Mouse (Mus musculus) kidney, postnatal 4 days (tissue): ENCODE results near the gene Exoc3l4.

Experiments used
- DNase-seq, 2 experiments: peaks; one replicate each; pipeline ENCODE4 v3.0.0; 2021; ENCODE audit warnings: mixed read lengths in 2 of 2

The Exoc3l4 gene

DNA sequence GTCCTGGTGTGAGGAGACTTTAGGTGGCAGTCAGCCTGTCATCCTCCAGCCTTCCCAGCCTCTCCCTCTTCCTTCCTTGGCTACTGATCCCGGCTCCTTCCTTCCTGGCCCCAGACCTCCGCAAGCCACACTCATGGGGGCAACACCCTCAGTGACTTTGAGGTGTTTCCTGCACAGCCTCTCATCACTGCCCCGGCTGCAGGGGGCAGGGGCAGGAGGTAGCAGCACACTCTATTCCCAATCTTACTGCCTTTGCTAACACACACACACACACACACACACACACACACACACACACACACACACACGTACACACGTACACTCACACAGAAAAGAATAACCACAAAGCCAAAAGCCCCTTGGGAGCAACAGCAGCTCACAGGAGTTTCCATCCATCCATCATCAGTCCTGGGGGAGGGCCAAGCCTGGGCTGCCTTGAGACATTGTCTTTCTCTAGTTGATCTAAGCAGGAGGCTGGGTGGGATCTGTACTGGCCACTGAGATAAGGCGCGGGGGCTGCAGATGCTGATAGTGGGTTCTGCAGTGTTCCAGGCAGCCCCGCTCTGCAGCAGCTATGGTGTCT is 18.0 kb downstream of the Exoc3l4 start:
- peak; percentile 63 to 76 for DNase-seq

DNA sequence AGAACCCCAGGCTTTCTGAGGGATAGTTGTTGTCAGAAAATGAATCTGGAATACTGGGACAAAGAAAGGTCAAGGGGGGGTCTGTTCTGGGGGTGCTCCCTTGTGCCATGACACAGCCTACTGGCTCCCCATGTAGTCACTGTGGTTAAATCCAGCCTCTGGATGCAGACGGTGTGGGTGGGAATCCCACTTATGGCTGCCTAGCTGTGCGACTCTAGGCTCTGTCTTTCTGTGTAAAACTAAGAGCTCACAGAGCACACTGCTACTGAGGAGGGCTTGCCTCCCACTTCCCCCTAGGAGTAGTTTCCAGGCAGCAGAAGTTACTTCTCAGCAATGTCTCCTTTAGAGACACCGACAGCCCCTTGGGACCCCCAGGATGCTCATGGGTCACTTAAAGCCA is 19.4 kb downstream of the Exoc3l4 start:
- DNase-seq = no peak

DNA sequence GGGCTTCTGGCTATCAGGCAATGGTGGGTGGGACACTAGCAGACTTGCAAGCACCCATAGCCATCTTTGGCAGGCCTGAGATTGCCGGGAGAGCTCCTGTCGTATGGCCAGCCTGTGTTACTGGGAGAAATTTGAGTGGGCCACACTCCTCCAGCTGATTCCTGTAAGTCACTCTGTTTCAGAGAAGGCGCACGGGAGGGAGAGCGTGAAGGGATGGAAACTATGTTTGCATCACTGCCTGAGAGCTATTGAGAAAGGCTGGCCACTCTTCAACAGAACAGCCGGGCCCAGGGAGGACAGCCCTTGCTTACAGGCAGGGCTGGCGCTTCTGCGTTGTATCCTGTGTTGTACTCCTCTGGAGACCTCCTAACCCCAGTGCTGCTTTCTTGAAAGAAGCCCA is 19.8 kb downstream of the Exoc3l4 start:
- DNase-seq = peak in 1 of 2 experiments; percentile 62

DNA sequence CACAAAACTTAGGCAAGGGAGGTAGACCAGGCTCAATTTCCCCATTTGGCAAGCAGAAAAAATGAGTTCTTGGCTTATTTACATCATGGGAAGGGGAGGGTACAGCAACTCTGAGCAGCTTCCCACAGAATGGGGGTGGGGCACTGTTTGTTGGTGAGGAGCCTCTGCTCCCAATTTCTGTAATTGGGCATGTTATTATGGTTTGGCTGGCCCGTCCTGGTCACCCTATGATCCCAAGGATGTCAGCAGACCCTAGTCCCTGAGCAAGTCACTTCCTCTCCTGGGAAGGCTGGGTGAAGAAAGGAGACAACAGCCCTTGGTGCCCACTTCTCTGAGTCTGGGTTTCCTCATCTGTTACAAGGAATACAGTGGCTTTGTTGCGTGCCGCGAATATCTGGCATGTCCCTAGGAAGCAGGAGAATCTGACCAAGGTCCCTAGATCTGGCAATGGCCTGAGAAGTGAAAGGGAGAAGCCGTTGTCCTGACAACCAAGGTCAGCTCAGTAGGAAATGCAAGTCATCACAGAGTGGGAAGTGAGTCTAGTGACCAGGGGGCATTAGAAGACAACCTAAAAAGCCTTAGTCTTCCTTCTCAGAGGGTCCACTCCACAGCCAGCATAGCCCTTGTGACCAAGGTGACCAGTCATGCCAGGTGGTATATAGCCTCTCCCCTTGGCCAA is 20.5 kb downstream of the Exoc3l4 start:
- DNase-seq = no peak

DNA sequence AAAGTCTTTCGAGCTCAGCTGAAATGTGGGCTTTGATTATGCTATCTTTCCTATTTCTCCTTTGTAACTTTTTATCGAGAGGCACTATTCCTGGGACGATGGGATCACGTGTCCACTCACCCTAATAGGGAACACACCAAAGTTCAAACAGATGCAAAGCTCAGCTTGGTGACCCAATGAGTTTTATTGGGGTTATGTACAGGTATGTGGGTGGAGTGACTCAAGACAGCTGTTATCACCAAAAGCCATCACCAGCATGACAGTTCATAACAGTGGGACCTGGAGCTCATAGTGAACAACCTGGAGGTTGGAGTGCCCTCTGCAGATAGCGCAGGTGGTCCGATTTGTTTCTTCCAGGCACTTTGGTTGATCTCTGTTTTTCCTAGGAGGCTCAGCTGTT is 22.0 kb downstream of the Exoc3l4 start:
- DNase-seq = no peak

DNA sequence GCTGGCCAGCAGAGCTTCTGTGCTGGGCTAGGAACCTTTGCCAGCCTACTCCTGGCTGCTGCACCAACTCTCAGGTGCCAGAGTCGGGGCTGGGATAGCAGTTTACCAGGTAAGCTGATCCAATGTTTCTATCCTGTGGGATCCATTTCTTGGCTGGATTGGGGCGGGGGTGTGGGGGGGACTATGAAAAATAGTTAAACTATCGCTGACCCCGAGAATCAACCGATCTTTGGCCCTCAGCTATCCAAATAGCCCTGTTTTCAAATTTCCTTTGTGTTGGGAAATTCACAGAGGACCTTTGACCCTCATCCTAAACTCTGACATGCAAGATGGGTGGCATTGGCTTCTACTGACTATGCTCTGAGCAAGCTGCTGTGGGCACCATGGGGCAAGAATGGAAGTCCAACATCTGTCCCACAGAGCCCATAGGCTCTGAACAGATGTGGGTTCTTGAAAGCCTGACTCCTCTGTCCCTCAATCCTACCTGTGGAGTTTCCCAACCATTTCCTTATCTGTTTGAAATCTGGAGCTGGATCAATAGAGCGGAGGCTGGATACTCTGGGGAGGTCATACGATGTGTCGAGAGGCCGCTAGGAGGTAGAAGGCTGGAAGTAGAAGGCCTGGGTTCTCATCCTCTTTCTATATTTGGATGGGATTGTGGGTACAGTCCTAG is 24.0 kb downstream of the Exoc3l4 start:
- no peak for DNase-seq

DNA sequence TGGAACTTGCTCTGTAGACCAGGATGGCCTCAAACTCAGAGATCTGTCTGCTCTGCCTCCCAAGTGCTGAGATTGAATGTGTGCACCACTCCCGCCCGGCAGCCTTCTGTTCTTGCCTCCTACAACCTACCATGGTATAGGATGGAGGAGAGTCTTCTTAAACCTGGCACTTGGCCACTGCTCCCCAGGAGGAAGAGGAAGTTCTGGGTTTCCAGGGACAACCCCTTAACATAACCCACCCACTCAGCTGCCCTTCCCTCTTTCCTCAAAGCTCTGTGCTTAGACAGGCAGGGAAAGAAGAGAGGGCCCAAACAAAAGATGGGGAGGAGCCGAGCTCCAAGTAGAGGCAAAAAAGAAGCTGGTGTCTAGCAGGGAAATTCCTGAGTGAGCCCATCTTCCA is 24.7 kb downstream of the Exoc3l4 start:
- no peak for DNase-seq

DNA sequence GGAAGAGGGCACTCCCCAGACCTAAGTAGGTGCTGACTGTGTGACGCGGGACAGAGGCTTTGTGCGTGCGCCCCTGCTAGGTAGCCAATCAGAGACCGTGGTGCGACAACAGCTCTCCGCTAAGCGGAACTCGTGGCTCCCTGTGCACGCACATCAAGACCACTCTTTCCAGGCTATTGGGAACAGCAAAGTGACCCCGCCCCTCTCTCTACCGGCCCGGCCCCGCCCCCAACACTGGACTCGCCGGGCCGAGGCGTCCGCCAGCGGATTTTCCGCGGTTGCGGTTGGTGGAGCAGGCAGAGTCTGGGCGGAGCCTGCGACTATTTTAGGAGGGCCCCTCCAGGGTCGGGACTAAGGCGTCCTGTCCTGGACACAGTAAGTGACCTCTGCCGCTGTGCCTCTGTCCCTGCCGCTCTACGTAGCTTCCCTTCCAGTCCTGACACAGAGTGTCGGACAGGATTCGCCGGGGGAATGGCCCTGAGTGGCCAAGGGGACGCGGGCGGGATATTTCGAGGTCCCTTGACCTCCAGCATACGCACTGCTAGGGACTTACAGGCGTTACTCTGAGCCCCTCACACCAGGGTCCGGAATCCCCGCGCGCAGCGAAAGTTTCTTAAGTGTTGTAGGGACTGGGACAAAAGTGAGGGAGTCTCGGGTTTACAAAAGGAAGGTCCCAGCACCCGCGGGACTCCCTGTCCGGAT is 25.6 kb downstream of the Exoc3l4 start, which contains the start of gene Tnfaip2:
Gene Tnfaip2 (plus strand): TSS at position 161 of the 702 bp plus-strand sequence.
- DNase-seq = peak; percentile 90 to 93

DNA sequence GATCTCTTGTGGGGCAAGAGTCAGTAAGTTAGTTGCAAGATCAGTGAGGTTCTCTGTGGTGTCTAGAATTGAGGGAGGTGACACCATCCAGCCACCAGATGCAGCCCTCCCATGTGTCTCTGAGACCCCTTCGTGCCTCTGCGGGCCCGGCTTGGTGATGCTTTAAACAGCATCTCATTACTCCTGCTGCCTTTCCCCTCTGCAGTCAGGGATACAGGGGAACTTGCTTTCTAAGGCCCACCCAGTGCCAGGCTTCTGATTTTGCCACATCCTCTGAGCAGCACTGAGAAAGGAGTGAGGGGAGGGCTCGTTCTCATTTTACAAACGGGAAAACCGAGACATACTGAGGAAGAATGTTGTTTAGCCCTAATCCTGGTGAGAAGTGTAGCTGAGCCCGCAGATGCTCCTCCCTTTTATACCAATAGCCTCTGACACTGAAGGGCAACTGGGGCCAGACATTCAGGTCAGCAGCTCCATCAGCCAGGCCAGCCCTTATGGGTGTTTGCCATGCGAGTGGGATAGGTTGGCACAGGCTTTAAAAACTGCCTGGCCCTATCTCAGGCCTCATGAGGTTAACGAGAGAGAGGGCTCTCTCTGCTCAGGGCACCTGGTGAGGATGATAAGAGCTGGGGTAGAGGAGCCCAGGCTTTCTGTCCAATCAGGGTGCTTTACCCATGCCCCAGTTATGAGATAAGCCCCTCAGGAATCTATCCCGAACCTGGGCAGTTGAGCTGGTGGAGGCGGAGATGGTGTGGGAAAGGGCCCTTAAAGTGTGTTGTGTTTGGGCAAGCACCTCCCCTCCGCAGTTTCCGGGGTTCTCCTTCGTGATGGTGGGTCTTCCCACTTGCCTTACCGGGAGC is 26.4 kb downstream of the Exoc3l4 start:
- DNase-seq = no peak

DNA sequence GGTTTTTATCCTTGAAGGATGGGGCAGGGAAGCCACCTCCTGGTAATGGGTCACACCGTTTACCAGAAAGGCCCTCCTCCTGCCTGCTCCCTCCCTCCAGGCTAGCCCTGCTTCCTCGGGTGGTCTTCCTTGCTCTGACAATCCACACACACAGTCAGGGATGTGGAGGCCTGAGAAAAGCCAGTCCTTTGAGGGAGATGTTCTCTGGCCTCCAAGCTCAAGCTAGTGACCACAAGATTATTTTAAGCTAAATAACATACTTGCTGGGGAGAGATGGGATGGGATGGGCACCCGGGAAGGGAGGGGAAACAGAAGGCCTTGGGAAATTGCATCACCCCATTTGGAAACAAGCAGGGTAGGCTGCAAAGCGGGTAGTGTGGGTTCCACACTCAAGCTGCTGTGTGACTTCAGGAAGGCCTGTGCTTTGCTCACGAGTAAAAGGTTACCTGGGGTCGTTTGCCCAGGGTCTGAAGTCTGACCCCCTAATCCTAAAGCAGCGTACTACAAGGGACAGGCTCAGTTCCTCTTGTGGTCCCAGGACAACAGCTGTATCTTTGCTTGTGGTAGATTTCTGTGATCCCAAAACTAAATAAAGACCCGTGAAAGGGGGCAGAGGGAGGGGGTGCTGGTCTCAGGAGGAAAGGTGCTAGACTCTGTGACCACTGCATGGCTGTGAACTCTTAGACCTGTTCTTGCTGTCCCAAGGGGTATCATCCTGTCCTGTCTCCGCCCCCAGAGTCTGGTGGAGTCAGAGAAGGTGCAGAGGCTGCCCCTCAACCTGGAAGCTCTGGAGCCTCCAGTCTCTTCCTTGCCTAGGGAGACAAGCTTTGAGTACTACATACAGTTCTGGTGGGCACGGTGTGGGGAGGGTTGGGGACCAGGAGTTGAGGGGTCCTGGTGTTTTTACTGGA is 27.4 kb downstream of the Exoc3l4 start:
- no peak for DNase-seq

DNA sequence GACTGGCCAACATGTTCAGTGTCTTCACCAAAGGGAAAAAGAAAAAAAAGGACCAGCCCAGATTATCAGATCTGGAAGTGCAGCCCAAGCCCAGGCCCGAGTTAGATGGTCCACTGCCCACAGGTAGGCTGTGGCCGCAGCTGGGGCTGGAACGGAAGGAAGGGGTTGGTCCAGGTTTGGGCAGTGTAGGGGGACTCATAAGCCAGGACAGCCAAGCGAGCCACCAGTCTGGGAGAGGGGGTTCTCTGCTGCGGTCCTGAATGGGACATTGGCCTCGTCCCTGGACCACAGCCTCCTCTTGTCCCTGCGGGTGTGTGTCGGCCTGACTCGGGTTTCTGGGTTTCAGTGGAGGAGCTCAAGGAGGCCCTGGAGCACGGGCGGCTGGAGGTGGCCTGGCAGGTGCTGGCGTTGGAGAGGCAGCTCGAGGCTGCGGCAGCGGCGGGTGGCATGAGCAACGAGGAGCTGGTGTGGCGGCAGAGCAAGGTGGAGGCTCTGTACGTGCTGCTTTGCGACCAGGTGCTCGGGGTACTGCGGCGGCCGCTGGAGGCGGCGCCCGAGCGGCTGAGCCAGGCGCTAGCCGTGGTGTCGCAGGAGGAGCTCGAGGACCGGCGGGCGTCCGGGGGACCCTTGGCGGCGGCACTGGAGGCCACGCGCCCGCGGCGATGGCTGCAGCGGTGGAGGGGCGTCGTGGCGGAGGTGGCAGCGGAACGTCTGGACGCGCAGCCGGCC is 28.5 kb downstream of the Exoc3l4 start:
- peak in 1 of 2 experiments; percentile 60 for DNase-seq

DNA sequence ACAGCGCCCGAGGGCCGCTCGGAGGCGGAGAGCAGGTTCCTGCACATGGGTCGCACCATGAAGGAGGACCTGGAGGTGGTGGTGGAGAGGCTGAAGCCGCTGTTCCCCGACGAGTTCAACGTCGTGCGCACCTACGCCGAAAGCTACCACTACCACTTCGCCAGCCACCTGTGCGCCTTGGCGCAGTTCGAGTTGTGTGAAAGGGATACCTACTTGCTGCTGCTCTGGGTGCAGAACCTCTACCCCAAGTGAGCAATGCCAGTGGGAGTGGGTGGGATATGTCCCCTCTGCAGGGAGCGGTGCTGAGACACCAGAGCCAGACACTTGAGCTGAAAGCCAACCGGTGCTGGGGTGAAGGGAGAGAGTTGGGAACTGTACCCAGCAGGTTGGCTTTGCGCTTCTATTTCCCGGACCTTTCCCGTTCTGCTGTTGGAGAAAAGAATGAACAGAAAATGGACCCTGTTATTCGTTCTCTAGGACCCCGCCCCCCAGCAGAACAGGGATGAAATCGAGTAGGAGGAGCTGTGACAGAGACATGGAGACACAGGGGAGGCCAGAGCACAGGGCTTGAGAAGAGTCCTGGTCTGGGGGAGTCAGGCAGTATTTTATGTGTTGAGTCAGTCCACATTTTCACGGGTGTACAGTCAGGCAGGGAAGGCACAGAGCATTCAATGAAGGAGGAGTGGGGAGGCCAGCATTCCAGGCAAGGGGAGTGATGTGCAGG is 29.2 kb downstream of the Exoc3l4 start:
- peak; percentile 50 to 67 for DNase-seq

DNA sequence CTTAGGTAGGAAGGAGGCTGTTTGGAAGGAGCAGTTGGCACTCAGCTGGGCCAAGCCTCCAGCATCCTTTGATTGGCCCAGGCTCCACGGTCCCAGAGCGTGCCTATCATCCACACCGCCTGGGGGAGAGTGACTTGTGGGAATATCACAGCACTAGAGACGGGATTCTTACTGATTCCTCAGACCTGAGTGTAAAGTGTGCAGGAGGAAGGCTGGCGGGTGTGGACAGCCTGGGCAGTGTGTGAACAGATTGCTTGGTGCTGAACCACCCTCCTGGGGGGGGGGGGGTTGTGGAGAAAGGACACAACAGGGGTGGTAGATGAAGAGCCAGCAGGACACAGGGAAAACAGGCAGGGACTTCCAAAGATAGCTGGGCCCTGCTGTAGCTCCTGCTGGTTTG is 29.9 kb downstream of the Exoc3l4 start:
- DNase-seq = peak; percentile 12 to 27

DNA sequence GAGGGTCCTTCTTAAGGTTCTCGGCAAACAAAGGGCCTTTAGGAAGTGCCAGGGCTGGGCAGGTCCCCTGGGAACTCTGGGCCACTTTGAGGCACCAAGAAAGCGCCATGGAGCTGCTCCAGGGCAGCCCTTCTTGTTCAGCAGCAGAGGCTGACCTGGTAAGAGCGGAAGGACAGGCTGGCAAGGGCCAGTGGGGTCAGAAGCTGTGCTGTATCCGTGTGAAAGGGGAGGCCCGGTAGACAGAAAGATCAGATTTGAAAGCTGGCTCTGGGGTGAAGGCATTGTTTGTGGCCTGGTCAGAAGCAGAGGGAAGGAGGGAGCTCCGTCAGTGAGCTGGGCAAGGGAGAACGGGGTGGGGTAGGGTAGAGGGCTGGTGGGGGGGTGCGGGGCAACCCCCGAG is 30.5 kb downstream of the Exoc3l4 start:
- DNase-seq = peak in 1 of 2 experiments; percentile 37

DNA sequence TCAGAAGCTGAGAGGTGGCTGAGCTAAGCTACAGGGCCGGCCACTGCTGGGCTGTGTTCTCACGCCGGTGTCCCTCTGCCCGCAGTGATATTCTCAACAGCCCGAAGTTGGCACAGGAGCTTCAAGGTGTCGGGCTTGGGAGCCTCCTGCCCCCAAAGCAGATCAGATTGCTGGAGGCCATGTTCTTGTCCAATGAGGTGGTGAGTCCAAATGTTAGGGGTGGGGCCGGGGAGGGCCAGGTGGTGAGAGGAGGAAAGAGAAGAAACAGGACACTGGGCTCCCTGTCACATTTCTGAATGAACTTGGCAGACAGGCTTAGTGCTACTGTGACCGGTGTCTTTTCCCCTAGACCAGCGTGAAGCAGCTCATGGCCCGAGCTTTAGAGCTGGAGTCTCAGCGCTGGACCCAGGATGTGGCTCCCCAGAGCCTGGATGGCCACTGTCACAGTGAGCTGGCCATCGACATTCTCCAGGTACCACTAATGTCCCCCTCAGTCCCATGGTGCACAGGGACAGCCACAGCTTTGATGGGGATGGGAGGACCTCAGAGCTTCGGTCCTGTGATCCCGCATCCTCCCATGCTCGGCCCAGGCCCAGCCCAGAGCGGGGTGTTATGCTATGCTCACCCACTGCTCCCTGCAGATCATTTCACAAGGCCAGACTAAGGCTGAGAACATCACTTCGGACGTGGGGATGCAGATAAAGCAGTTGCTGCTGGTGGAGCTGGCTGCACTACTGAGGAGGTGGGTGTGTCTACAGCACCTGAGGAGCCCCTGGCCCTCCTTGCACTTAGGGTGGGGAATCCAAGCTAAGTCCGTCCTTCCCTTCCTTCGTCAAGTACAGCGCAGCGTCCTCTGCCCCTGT is 31.3 kb downstream of the Exoc3l4 start:
- peak; percentile 31 to 35 for DNase-seq

DNA sequence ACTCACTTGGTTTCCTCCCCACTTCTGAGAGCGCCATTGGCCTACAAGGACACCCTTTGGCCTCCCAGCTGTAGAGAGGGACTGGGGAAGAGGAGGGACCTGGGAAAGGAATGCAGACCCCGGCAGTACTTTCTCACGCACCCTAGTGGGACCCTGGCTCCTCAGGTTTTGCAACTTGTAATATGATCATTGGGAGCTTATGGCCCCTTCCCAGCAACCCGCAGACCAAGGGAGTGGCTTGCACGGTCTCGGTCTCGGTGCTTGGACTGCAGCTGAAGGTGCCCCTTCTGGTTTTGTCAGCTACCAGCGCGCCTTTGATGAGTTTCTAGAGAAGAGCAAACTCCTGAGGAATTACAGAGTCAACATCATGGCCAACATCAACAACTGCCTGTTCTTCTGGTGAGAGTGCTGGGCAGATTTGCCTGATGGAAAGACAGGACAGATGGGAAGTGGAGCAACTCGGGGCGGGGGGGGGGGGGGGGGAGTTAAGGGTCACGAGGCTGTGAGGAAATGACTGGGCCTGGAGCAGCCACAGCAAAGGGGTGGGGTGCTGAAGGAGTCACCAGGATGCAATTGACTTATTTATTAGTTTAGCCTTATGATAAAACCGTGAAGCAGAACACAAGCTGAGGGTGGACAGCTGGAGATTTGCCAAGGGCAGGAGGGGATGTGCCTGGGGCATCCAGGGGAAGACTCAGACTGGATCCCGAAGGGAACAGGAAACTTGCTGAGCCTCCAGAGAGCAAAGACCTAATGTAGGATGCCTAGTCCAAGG is 32.3 kb downstream of the Exoc3l4 start:
- peak; percentile 71 to 81 for DNase-seq

DNA sequence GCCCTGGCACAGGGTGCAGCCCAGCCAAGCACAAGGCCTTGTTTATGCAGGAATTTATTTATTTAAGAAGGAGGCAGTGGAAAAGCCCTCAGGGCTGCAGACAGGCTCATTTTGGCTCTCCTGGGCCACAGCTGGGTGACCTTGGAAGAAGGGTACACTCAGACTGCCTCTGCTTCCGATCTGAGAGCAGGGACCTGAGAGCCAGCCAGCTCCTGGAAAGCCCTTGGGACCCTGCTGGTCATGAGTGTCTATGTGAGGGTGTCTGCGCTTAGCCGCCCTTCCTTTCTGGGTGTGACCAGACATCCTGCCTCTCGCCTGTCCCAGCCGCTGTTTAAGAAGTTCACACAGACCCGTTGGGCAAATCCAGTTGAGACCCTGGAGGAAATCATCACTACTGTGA is 33.5 kb downstream of the Exoc3l4 start:
- DNase-seq = peak; percentile 63 to 76

DNA sequence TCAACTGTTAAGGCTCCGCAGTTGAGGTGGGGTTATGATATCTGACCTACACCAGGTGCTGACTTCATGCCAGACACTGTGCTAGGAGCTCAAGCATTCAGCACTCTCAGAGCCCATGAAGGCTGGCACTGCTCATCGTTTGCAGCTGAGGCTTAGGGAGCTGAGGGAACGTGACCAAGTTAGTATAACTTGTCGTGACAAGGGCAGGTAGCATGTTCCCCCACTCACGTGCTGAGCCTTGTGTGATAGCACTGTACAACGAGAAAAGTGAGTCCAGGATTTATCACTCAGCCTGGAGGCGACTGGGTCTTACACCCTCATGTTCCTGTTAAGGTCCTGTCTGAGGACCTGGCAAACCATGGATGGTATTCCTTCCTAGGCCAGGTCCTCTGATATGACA is 34.7 kb downstream of the Exoc3l4 start:
- DNase-seq = no peak
